Mouse (Mus musculus) intestine, postnatal 0 days (tissue): Measurements from ENCODE around the gene Wdr90. TPM values are rescaled to one million over a fixed set of nuclear protein-coding genes. Genes with fewer than 3 reads are reported as not detected.

Source experiments
- ATAC-seq: fragments of 200-750 bp; cut with Nextera tagmentation; 2 replicates; pipeline ENCODE4 v1.8.0; 2017; ENCODE audit warnings: mild to moderate bottlenecking, moderate TSS enrichment, moderate library complexity
- H3K27ac ChIP-seq: fragments of 300-500 bp; sonication (generic); 2 replicates; pipeline ENCODE4 v1.5.1; 2014; ENCODE audit warnings: mild to moderate bottlenecking, low read depth, low read length, moderate library complexity
- H3K27me3 ChIP-seq: fragments of 300-500 bp; sonication (generic); replicated peaks from 2 replicates; pipeline ENCODE4 v1.6.1; 2014; ENCODE audit warnings: low read length, mixed read lengths; ENCODE audit not compliant: control insufficient read depth, insufficient read depth
- H3K36me3 ChIP-seq: fragments of 300-500 bp; sonication (generic); 2 replicates; pipeline ENCODE4 v1.6.1; 2014; ENCODE audit warnings: mild to moderate bottlenecking, moderate library complexity; ENCODE audit not compliant: control insufficient read depth, insufficient read depth
- H3K4me1 ChIP-seq: fragments of 300-500 bp; sonication (generic); replicated peaks from 2 replicates; pipeline ENCODE4 v1.6.1; 2014; ENCODE audit warnings: antibody characterized with exemption, low read length, mixed read lengths; ENCODE audit not compliant: control insufficient read depth, insufficient read depth
- H3K4me2 ChIP-seq: fragments of 300-500 bp; sonication (generic); replicated peaks from 2 replicates; pipeline ENCODE4 v1.6.1; 2014; ENCODE audit warnings: low read depth, mild to moderate bottlenecking, moderate library complexity
- H3K4me3 ChIP-seq: fragments of 300-500 bp; sonication (generic); 2 replicates; pipeline ENCODE4 v1.5.1; 2014; ENCODE audit warnings: low read depth, low read length
- H3K9ac ChIP-seq: fragments of 300-500 bp; sonication (generic); 2 replicates; pipeline ENCODE4 v1.6.1; 2014; ENCODE audit warnings: mild to moderate bottlenecking, low read depth, low read length
- H3K9me3 ChIP-seq: fragments of 300-500 bp; sonication (generic); 2 replicates; pipeline ENCODE4 v1.6.1; 2016; ENCODE audit warnings: mixed run types; ENCODE audit not compliant: control insufficient read depth
- CTCF ChIP-seq: sonication (generic); IDR thresholded peaks from 2 replicates; pipeline ENCODE4 v1.5.1; 2016; ENCODE audit warnings: low read depth, mild to moderate bottlenecking, control low read depth, antibody characterized with exemption, moderate library complexity
- WGBS: fragments of 180-500 bp; shearing (Covaris S2); extraction: QIAGEN DNeasy Blood & Tissue Kit; methylation state at CpG from one replicate; pipeline ENCODE4 v1.1.7; 2014; 5-methylcytosine and 5-hydroxymethylcytosine counted together
- polyA plus RNA-seq: library from polyadenylated mRNA; unstranded; fragments of >200 nt; fragmentation: Nextera tagmentation; extraction: Ambion mirVana; gene quantifications from 2 replicates; pipeline ENCODE4 v1.2.1, GENCODE M21; 2015

Gene Wdr90
- polyA plus RNA-seq, 1 experiment from 2014 or later = 2.5 TPM

DNA sequence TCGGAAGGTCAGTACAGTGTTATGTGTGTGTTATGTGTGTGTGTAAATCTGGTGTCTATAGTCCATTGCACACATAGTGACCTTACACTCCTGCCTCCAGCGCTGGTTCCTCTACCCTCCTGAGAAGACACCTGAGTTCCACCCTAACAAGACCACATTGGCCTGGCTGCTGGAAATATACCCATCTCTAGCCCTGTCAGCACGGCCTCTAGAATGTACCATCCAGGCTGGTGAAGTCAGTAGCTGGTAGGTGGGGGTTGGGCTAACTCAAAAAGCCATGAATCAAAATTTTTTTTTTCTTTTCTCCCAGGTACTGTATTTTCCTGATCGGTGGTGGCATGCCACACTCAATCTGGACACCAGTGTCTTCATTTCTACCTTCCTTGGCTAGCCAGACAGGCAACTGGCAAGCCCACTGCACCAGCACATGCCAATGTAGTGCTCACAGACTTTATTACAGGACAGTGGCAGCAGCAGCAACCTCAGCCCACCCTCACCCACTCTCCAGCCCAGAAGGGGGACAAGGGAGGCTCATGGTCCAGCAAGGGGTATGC lies 31.0 kb downstream of the Wdr90 start:
- Histone ChIP-seq H3K27me3 (no peaks in the 10 kb centered on the region), H3K4me1 (peaks cover 9% of the 10 kb centered on the region; the same call in 1 of the 2 replicates), H3K27ac (no peak overlapping the region), H3K9me3 (no peaks in the 10 kb centered on the region), H3K36me3 (peaks cover 37% of the 10 kb centered on the region), H3K4me3 (no peak overlapping the region), H3K9ac (no peak overlapping the region), H3K4me2 (peak overlapping the region; percentile 86)
- no peak for ATAC-seq
- TF ChIP-seq CTCF = no peak
- 71% methylated on average over 4 of the region's 4 CpGs for WGBS

DNA sequence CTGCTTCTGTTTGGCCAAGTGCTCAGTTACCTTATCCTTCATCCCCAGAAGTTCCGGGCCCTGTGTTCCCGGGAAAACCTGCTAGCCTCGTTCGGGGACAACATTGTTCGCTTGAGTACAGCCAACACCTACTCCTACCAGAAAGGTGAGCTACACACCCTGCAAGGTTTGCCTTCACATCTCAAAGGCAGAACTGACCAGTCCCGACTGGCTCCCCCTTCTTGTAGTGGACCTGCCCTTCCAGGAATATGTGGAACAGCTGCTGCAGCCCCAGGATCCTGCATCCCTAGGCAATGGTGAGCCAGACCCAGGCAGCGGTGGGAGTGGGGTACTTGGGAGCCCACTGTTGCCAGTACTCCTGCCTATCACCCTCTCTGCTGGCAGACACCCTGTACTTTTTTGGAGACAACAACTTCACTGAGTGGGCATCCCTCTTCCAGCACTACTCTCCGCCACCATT lies 31.7 kb downstream of the Wdr90 start:
- H3K4me2 ChIP-seq = peak overlapping the region; percentile 86
- H3K4me3 ChIP-seq = peak overlapping the region; percentile 52
- no peak for ATAC-seq
- peak overlapping the region; percentile 41 for H3K9ac ChIP-seq
- H3K4me1 ChIP-seq = peaks cover 12% of the 10 kb centered on the region
- H3K27ac ChIP-seq = peak overlapping the region; percentile 69
- 21% methylated on average over 8 of the region's 8 CpGs for WGBS
- H3K27me3 ChIP-seq = no peaks in the 10 kb centered on the region
- peaks cover 32% of the 10 kb centered on the region for H3K36me3 ChIP-seq
- TF ChIP-seq CTCF = no peak
- no peaks in the 10 kb centered on the region for H3K9me3 ChIP-seq

- H3K4me1 ChIP-seq = peaks cover 18% of the 10 kb centered on the region
- under 1% methylated on average over 32 of the region's 32 CpGs for WGBS
- H3K27me3 ChIP-seq = no peaks in the 10 kb centered on the region
- ATAC-seq = peak; percentile 41
- H3K9me3 ChIP-seq = no peaks in the 10 kb centered on the region
- peak within 1 kb of the TSS; percentile 69 for H3K27ac ChIP-seq
- peak within 1 kb of the TSS; percentile 86 for H3K4me2 ChIP-seq
- H3K4me3 ChIP-seq = peak within 1 kb of the TSS; percentile 52
- peak within 1 kb of the TSS; percentile 41 for H3K9ac ChIP-seq
- peak; percentile 70 for TF ChIP-seq CTCF
- peaks cover 32% of the 10 kb centered on the region for H3K36me3 ChIP-seq
These were observed 32.4 kb downstream of the Wdr90 start, which contains the start of gene Jmjd8 for GRCm38 (mm10) chr17:25828712-25829557. TSS of gene Jmjd8 (plus strand) at chr17:25828867.

DNA sequence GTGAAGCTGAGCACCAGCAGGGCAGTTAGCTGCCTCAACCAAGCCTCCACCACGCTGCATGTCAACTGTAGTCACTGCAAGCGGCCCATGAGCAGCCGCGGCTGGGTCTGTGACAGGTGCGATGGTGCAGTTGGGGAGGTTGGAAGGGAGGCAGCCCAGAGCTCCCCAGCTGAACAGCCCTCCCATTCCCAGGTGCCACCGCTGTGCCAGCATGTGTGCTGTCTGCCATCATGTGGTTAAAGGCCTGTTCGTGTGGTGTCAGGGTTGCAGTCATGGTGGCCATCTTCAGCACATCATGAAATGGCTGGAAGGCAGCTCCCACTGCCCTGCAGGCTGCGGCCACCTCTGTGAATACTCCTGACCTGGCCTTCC lies 33.1 kb downstream of the Wdr90 start:
- 82% methylated on average over 8 of the region's 8 CpGs for WGBS
- no peak for TF ChIP-seq CTCF
- Histone ChIP-seq H3K4me2 (peak overlapping the region; percentile 86), H3K36me3 (peaks cover 32% of the 10 kb centered on the region), H3K27ac (no peak overlapping the region), H3K9me3 (no peaks in the 10 kb centered on the region), H3K4me3 (no peak overlapping the region; the same call in 1 of the 2 replicates), H3K4me1 (peaks cover 19% of the 10 kb centered on the region), H3K9ac (no peak overlapping the region), H3K27me3 (no peaks in the 10 kb centered on the region)
- no peak for ATAC-seq

DNA sequence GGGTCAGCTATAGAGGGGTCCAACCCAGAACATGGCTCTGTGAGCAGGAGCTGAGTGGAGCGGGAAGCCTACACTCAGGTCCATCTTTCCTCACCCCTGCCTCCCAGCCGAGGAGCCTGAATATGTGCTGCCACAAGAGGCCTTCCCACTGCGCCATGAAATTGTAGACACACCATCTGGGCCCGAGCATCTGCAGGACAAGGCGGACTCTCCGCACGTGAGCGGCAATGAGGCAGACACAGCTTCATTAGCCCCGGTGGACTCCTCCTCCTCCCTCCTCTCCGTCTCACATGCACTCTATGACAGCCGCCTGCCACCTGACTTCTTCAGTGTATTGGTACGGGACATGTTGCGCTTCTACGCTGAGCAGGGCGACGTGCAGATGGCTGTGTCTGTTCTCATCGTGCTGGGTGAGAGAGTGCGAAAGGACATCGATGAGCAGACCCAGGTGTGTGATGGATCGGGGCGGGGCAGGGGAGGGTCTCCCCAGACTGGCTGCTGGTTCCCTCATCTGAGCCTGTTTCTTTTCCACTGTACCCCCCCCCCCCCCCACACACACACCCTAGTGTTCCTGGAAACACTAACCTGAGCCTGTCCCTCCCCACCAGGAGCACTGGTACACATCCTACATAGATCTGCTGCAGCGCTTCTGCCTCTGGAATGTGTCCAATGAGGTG lies 33.6 kb downstream of the Wdr90 start:
- Histone ChIP-seq H3K9ac (no peak overlapping the region), H3K27me3 (no peaks in the 10 kb centered on the region), H3K27ac (no peak overlapping the region), H3K36me3 (peaks cover 32% of the 10 kb centered on the region), H3K9me3 (no peaks in the 10 kb centered on the region), H3K4me3 (no peak overlapping the region), H3K4me2 (no peak overlapping the region), H3K4me1 (peaks cover 19% of the 10 kb centered on the region)
- TF ChIP-seq CTCF = no peak
- 93% methylated on average over 22 of the region's 22 CpGs for WGBS
- ATAC-seq = no peak

DNA sequence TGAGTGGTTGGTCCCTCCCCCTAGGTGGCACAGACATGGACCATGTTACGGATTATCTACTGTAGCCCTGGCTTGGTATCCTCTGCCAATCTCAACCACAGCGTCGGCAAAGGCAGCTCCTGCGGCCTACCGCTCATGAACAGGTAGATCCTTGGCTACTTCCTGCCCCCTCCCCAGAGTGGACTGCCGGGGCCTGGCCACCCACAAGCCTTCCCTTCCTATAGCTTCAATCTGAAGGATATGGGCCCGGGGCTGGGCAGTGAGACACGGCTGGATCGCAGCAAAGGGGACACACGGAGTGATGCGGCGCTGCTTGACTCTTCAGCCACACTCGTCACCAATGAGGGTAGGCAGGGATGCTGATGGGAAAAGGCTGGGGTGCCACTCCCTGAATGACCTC lies 34.3 kb downstream of the Wdr90 start:
- no peaks in the 10 kb centered on the region for H3K27me3 ChIP-seq
- 96% methylated on average over 13 of the region's 13 CpGs for WGBS

More for the DNA sequence above, 34.3 kb downstream of the Wdr90 start:
- TF ChIP-seq CTCF = no peak
- Histone ChIP-seq H3K36me3 (peaks cover 32% of the 10 kb centered on the region), H3K9me3 (no peaks in the 10 kb centered on the region), H3K4me1 (peaks cover 19% of the 10 kb centered on the region), H3K9ac (no peak overlapping the region), H3K27ac (no peak overlapping the region), H3K4me2 (no peak overlapping the region), H3K4me3 (no peak overlapping the region)
- no peak for ATAC-seq
